Mouse (Mus musculus) left cerebral cortex, adult 11 months (tissue): ENCODE data around the gene St3gal4.

Experiments used
- DNase-seq: peaks from one replicate; pipeline ENCODE4 v3.0.0; 2022; ENCODE audit warnings: low spot score

St3gal4 gene

DNA sequence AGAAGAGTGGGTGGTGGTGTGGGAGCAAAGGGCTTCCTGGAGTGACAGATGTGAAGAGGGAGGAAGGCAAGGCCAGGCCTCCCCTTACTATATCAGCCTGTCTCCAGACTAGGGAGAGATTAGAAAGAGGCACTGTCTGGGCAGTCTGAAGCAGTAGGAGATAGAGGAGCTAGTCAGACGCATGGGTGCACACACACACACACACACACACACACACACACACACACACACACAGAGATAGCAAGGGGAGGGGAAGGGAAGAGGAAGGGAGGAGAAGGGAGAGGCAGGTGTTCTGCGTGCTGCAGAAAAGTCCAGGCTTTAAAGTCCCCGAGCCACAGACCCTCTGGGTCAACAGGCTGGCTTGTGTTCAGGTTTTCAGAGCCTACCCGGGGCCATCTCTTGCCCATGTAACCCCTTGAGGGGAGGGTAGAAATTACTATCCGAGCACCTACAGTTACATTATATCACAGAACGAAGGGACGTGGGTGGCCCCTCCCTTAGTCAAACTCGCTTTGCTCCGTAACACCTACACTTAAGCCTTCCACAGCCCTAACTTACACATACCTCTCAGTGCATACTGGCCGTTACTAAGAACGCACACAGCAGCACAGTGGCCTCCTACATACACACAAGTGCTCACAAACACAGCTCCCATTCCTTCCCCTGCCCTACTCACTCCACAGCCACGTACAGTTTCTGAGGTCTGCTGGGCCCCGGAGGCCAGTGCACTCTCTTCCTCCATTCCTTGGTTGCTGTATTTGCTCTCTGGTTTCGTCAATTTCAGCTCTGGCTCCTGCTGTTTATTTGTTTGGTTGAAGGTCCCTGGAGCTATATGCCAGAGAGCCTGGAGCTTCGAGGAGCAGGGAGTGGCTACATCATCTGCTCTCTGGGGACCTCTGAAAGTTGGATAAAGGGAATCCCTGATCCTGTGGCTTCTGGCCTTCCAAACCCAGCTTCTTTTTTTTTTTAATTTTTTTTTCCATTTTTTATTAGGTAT is 12.9 kb downstream of the St3gal4 start:
- DNase-seq, result no peak

DNA sequence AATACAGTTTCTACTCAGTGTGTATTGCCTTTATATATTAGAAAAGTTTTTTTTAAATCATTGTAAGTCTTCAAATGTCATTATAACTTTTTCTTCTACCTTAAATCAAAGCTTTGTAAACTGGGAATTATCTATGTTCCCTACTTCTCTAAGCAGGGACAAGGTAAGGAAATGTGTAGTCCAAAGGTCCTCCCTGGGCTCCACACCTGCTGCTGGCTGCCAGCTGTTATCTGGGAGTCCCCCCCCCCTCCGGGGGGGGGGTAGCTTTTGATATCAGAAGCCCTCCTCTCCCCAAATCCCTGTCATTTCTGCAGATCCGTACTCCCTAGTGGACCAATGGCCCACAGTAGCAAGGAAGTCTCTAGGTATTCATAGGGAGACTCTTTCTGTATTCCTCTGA is 13.6 kb downstream of the St3gal4 start:
- DNase-seq, result no peak

DNA sequence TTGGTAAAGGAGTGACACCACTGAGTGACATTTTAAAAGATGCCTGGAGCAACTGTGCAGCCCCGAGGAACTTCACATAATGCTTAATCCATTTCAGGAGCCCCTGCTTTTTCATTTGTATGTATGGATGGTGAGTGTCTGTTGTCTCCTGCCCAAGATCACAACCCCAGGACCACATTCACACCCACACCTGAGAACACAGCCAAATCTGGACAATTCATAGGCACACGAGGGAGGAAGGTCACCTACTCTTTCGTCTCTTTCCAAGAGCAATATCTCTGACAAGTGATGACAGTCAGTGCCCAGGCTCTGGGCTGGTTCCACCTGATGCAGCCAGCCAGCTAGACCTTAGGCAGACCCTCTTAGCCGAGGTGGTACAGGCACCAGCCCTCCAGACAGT is 14.4 kb downstream of the St3gal4 start:
- DNase-seq, result no peak

DNA sequence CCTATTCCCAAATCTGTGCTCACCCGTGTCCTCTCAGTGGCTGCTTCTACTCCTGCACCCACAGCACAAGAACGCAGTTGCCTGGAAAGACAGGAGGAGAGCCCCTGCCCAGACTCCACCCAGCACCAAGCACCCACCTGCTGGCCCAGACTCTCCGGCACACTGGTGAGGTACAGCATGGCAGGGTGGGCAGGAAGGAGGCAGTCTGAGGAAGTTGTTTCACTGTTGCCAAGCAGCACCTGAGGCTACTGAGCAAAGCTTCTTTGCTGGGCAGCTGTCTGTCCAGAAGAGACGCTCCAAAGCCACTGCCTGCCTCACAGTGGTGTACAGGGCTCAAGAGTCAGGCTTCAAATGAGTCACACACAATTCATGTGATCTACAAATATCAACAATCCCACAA is 20.3 kb downstream of the St3gal4 start:
- DNase-seq, result no peak

DNA sequence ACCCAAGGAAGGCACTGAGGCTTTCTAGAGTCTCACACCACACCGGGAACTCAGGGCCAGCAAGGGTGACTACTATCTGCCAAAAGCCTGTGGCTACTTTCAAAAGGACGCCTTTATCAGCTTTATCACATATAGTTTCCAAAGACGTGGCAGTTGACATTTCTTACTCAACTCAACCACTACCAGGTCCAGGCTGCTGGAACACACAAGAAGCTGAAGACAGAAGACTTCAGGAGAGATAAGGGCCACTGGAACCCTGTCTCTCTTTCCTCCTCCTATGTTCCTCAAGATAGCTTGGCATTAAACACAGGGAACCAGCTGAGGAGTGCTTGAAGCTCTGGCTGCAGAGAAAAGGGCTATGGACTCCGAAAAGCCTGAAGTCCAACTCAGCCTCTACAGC is 21.2 kb downstream of the St3gal4 start:
- DNase-seq, result no peak

DNA sequence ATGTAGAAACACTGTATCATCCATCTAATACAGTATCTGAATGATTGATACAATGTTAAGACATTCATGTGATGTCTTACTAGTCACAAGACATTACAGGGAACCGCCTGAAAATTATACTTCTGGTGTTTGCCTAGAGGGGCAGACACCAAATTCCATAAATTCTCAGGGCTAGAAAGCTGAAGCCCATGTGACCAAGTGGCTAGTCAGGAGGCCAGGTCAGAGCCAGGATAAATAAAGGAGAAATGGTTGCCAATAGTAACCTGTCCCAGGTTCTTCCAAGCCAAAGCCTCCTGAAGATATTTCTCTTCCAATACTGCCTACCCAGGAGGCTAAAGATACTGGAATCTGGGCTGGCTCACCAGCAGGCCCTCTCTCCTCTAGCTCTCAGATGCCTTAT is 23.3 kb downstream of the St3gal4 start:
- DNase-seq, result no peak

DNA sequence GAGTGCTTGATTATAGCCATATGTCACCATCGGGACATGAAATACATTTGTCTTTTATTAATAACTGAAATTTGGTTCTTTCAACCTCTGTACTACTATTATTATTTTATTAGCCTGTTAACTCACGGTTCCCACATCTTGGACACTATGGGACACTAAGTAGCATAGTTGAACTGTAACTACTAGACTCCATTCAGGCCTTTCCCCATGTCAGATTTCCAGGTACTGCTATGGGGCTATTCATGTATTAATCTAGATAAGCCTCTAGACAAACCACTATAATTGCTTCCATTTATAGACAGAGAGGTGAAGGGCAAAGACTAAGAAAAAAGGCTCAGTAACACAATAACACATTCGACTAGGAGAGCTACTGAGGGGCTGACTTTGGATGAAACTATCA is 25.7 kb downstream of the St3gal4 start:
- DNase-seq, result no peak

DNA sequence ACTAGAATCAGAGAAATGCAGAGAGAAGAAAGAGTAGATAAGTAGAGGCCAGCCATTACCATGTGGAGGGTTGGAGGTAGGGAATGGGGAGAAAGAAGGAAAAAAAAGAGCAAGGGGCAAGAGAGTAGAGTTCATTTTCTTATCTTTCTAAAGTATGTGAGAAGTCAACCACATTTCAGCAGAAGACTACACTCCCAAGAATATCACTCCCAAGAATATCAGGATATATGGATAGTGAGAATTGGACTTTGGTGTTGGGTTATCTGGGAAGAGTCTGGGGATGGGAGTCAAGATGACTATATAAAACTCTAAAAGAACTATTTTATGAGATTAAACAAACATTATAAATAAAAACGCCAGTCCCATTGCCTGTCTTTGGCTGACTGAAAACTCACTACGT is 26.2 kb downstream of the St3gal4 start:
- no peak for DNase-seq

DNA sequence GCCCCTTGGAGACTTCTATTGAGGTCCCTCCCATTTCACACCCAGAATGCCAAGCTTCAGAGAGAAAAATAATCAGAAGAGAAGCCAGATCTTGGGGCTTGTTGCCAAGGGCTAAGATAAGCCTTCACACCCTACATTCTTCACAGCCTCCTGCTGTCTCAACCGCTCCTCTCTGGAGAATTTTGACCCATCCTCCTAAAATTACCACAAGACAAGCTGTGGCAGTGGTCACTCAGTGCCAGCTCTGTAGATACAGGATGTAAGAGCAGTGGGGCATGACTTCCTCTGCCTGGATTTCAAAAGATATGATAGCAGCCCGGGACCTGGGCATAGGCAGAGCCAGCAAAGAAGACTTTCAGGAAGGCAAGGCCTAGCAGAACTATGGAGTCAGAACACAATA is 57.6 kb downstream of the St3gal4 start:
- DNase-seq, result no peak

GRCm38 (mm10) chr9:35059881-35060280 is 59.2 kb downstream of the St3gal4 start:
- DNase-seq, result no peak

DNA sequence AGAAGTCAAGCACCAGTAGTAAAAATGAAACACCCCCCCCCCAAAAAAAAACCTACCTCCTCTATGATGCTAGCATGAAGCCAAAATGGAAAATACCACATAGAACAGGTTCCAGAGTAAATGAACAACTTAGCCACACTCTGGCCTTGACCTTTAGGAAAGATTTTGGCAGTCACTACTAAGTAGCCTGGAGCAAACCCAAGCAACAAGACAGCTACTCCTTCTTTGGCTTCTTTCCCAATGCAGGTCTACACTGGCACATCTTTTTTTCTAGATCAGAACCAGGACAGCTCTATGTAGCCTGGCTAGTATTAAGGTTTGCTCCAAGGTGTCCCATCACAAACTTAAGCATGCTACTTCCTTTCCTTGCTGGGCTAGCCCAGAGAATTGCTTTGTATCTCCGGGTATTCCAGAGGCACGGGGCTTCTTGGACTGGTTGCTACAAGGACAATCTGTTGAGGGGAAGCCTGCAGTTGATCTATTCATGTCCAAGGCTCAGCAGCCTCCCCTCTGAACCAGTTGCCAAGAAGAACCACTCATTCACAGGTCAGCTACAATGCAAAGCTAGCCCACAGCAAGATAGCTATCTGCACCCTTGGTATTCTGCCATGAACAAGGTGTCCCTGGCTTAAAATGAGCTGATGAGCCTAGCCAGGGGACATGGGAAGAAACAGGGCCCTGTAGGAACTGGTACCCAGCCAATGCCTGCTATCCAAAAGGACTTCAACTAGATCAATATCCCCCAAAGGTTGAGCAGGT is 60.3 kb downstream of the St3gal4 start:
- no peak for DNase-seq

DNA sequence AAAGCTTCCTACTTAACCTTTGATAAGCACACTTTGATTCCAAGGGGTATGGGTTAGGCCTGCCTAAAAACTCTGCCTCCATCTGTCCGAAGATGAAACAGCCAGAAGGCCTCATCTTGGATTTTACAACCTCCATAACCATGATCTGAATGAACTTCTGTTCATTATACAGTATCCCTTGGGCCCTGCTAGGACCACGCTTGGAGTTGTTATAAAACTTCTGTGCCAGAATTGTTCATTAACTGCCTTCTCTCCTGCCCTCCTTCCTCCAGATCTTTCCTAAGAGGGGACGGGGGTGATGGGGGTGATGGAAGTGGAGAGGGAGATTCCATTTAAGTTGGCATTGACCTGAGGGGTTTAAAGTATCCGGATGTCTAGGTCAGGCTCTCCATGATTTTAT is 60.9 kb downstream of the St3gal4 start:
- no peak for DNase-seq

- DNase-seq, result no peak
Measured at GRCm38 (mm10) chr9:35057631-35058030, 61.4 kb downstream of the St3gal4 start.

- no peak for DNase-seq
Measured at GRCm38 (mm10) chr9:35056611-35057010, 62.5 kb downstream of the St3gal4 start.

DNA sequence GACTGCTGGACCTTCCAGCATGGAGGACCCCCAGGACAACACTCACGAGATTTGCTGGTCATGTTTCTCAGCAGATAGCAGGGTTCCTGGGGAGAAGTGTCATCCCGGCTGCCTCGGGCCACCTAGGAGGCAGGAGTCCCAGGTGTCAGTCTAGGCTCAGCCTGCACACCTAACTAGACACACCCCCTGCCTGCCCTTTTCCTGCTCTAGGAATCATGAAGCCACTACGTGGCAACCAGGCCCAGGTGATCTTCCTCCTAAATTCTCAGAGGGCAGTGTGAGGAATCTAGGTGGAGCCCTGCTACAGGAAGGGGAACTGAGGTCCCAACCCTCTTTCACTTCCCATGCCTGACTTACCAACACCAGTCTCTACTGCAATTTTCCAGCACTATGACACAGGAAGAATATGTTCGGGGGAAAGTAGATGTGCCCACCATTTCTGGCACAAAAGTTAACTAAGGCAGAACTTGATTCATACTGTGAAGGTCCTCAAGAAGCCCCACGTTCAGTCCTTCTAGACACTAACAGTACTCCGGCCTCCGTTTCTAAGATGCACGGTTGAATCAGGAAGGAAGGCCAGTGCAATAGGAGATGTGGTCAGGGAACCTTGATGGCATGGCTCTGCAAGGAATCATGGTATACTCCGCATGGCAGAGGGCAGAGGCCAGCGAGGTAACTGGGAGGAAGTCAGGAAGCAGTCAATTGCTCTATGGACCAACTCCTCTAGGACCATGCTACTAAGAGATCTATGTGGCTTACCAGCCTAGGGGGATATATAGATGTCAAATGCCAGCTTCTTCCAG is 63.3 kb downstream of the St3gal4 start:
- no peak for DNase-seq

DNA sequence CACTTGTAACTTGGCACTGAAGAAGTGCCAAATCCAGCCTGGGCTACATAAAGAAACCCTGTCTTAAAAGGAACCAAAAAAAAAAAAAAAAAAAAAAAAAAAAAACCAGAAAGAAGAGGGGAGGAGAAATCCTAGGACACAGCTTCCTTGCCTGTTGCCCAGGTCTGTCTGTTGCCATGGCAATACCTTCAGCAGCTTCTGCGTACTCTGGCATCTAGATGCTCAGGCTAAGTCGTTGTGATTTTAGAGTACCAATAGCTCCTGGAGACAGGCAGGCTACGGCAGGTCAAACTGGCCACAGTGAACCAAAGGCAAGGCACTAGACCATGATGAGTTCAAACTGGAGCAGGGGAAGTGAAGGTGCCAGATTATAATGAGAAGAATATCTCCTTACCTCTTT is 65.4 kb downstream of the St3gal4 start:
- DNase-seq, result no peak

GRCm38 (mm10) chr9:35053081-35053480 is 66.0 kb downstream of the St3gal4 start:
- DNase-seq, result no peak

GRCm38 (mm10) chr9:35052671-35053070 is 66.4 kb downstream of the St3gal4 start:
- no peak for DNase-seq

GRCm38 (mm10) chr9:35051666-35052065 is 67.4 kb downstream of the St3gal4 start:
- DNase-seq, result no peak

DNA sequence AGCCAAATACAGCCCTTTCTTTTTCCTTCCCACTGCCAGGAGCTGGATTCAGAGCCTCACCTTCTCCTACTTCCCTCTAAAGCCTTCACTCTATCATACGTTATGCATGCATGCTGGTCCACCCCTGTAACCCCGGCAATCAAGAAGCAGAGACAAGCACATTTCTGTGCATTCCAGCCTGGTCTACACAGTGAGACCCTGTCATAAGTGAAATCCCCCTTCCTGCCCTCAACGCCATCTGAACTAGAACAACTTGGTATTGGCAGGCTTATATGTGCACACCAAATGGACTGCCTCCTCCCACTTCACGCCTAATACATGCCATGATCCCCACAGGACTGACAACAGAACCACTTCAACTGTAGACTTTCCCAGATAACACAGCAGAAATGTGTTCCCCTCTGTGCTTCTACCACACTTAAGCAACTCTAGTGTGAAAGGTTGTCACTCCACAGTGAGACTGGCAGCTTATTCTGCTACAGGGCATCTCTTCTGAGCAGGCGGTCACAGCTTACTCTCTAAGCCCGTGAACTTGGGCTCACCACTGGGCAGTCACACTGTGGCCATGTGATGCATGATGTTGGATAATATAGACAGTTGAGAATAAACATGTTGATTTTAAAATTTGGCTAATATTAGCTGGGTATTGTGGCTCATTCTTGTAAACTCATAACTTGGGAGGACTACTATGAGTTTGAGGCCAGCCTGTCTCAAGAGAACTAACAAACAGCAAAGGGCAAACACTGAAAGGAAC is 68.2 kb downstream of the St3gal4 start:
- no peak for DNase-seq

DNA sequence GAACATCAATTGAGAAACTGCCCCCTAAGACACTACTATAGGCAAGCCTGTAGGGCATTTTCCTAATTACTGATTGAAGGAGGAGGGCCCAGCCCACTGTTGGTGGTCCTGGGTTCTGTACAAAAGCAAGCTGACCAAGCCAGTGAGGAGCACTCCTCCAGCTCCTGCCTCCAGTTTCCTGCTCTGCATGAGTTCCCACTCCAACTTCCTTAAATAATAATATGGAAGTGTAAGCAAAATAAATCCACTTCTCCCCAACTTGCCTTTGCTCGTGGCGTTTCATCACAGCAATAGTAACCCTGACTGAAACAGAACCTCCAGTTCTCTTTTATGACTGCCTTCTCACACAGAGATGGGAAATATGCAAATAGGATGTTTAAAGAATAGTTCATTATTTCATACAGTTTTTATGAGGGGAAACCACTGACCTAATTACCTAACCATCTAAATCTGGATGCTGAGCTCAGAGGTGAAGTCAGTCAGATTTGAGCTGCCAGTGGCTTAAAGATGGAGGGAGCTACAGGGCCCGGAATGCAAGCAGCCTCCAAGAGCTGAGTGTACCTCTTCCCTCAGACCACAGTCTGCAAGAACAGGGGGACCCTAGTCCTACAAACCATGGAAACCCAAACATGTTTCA is 69.1 kb downstream of the St3gal4 start:
- DNase-seq, result no peak
